Mouse (Mus musculus): Measurements from ENCODE around the gene Camk1g.

Gene Camk1g

DNA sequence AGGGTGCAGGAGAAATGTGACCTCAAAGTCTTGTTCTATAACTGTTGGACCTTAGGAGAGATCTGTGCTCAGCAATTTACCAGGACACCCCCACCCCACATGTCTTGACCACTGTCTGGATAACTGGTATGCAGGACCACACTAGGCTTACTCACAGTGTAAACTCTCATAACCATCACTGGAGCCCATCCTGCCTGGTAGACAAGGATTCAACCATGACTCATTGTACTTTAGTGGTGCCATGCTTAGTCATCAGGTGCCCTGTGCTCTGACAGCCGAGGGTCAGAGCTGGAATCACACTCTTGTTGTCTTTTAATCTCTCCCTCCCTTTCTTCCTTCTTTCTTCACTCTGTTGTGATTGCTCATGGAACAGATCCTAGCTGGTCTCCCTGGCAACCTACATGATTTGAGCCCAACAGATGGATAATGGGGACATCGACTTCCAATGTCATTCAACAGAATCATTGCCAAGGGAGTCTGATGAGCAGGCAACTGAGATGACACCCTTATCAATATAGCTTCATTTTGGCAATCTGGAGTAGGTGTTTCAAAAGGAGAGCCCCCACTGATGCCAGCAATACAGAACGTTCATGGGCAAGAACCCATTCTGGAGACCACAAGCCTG lies 71.8 kb downstream of the Camk1g start:
- DNase-seq, result no peak
